Mouse (Mus musculus) adrenal gland, postnatal 10 days (tissue): Measurements from ENCODE around the gene Cd80. TPM values are rescaled to one million over a fixed set of nuclear protein-coding genes. Genes with fewer than 3 reads are reported as not detected.
"Not testable (repeated sequence)": the region's sequence is repeated elsewhere in the genome, so short reads cannot be mapped to it uniquely, and the experiment has no call there.

Source experiments
- DNase-seq: peaks from one replicate; pipeline ENCODE4 v3.0.0; 2021; ENCODE audit warnings: mixed read lengths
- total RNA-seq, 2 experiments: library from RNA; stranded (reverse); gene quantifications; 2 replicates each; pipeline ENCODE4 v1.2.3; 2021

Cd80 gene
- total RNA-seq, 2 experiments from 2014 or later = 0.73 to 0.96 TPM

- DNase-seq = no peak
These were observed 17.1 kb downstream of the Cd80 start for GRCm38 (mm10) chr16:38472507-38472873.

DNA sequence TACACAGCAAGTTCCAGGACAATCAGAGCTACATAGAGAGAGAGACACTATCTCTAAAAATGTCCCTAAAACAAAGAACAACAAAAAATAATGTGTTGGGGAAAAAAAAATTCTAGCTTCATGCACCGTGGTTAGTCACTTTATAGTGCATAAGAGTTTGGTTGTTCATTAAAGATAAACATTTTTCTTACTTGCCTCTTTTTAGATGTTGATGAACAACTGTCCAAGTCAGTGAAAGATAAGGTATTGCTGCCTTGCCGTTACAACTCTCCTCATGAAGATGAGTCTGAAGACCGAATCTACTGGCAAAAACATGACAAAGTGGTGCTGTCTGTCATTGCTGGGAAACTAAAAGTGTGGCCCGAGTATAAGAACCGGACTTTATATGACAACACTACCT lies 18.3 kb downstream of the Cd80 start:
- DNase-seq = no peak

DNA sequence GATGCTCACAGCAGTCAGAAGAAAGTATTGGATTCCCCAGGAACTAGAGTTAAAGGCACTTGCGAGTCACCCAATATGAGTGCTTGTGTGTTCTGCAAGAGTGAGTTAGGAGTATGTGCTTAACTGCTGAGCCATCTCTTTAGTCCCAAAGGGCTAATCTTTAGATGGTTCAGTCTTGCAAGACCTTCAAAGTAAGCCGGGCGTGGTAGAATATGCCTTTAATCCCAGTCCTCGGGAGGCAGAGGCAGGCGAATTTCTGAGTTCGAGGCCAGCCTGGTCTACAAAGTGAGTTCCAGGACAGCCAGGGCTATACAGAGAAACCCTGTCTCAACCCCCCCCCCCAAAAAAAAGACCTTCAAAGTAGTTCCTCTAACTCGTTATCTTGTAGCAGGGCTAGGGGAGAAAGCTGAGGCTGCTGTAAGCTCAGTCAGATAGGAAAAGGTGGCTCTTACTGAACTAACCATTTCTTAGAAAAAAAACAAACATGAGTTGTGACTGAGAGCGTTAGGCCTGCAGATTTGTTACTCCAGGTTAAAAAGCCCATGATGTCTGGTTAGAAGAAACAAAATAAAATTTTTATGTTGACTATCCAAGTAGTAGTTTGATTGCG lies 19.4 kb downstream of the Cd80 start:
- DNase-seq = no peak

- DNase-seq = no peak
These were observed 20.4 kb downstream of the Cd80 start for GRCm38 (mm10) chr16:38475681-38476311.

GRCm38 (mm10) chr16:38476312-38477240 lies 21.2 kb downstream of the Cd80 start:
- DNase-seq = peak; percentile 63

GRCm38 (mm10) chr16:38477241-38477608 lies 21.9 kb downstream of the Cd80 start:
- DNase-seq = not testable (repeated sequence)

GRCm38 (mm10) chr16:38478296-38478695 lies 22.9 kb downstream of the Cd80 start:
- no peak for DNase-seq

DNA sequence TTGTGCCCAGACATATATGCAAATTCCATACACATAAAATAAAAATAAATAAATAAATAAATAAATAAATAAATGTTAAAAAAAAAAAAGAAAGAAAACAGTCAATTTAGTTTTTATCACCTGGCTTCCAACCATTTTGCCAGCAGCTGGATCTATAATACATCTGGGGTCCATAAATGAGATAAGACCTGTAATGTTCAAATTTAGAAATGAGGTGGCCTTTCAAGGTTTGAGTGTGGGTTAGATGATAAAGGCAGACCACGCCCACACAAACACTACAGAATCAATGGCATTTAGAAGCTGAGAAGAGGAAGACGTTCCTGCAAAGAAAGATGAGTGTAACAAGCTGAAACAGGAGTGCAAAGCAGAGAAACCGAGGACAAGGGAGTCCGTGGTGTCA lies 26.0 kb downstream of the Cd80 start:
- DNase-seq = no peak

- peak; percentile 60 for DNase-seq
These were observed 27.6 kb downstream of the Cd80 start for GRCm38 (mm10) chr16:38482780-38483562.

GRCm38 (mm10) chr16:38483582-38484309 lies 28.4 kb downstream of the Cd80 start:
- peak; percentile 21 for DNase-seq

GRCm38 (mm10) chr16:38492551-38492950 lies 37.2 kb downstream of the Cd80 start:
- DNase-seq = no peak

DNA sequence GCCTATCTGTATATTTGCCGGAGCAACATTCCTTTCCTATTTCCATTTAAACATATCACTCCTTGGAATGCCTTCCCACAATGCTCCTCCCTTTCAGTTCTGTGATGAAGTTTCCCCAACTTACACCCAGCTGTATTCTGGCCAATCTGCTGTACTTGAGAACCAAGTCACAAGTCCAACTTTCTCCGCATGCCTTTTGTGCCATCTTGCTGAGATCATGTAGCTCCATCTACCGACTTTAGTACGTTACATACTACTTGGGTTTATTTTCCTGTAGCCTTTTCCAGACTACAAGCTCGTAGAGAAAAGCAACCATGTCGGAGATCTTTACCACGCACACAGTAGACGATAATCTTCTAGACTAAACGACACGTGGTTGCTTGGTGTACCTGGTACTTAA lies 38.5 kb downstream of the Cd80 start:
- DNase-seq = no peak

GRCm38 (mm10) chr16:38496604-38497140 lies 41.3 kb downstream of the Cd80 start:
- DNase-seq = no peak

GRCm38 (mm10) chr16:38502469-38502868 lies 47.1 kb downstream of the Cd80 start:
- no peak for DNase-seq

DNA sequence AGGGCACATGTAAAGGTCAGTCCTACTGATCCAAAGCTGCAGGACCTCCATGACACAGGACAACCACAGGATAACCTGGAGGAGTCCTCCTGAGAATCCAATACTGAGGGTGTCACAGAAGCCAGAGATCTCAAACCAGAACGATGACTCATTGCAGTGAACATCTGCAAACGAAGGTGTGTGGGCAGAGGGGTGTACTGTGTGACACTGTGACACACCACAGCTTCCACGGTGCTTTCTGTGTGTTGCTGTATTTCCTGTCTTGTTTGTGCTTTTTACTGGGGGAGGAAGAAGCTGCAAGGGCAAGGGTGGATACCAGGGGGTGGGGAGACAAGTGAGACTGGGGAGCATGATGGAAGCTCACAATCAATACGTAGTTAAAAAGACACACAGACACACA lies 48.2 kb downstream of the Cd80 start:
- no peak for DNase-seq

GRCm38 (mm10) chr16:38506041-38506634 lies 50.8 kb downstream of the Cd80 start:
- DNase-seq = peak; percentile 71

DNA sequence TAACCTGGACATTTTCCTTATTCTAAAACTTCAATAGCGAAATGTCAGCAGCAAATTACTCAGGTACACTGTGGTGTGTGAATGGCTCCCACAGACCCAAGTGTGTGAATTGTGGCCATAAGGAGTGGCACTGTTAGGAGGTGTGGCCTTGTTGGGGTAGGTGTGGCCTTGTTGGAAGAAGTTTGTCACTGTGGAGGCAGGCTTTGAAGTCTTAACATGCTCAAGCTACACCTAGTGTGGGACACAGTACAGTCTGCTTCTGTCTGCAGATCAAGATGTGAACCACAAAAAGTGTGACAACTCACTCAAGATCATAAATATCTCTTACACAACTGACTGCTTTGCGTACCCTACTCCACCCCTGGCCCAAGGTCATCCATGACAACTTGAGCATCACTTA lies 55.5 kb downstream of the Cd80 start:
- no peak for DNase-seq

DNA sequence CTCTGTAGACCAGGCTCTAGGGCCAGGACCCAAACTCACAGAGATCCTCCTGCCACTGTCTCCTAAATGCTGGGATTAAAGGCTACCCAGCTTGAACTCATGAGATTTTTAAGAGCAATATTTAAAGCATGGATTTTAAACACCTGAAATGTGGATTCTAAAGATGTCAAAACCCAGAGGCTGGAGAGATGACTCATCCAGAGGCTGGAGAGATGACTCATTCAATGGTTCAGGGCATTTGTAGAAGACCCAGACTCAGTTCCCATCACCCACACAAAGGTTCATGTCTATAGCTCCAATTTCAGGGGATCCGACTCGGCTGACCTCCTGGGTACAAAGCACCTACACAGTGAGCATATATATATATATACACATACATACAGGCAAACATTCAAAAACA lies 63.8 kb downstream of the Cd80 start:
- no peak for DNase-seq

DNA sequence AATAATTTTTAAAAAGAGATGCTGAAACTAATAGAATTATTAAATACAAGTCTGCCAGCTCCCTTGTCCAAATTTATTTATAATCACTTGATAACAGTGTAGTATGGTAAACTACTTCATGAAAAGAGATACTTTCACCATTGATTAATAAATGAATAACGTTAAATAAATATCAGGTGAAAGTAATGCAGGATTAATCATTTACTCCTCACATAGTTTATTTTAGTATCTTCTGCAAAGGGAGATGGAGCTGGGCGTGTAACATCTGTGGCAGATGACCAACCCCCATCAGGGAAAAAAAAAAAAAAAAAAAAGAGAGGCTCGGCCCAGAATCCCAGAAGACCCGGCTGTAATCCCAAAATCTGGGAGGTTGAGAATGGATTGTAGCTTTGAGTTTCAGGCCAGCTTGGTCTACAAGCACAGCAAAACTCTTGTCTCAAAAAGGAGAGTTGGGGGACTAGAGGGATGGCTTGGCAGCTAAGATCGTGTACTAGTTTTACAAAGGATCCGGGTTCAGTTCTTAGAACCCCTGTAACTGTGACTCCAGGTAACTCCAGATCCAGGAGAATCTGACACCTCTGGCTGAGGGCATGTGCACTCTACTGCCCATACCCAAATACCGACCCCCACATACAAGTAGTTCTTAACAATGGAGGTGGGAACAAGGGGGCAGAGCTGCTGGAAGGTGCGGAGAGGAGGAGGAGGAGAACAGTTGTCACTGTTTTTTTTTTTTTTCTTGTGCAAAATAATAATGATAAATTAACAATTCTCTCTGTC lies 66.0 kb downstream of the Cd80 start:
- no peak for DNase-seq
